Comparison of ENCODE assay signal across 9 mouse cellular contexts in genomic region chr11:35798495-35798820, GRCm38 (mm10). TPM values are rescaled to one million over a fixed set of nuclear protein-coding genes. Genes with fewer than 3 reads are reported as not detected.
DNase-seq lines count a peak whose midpoint lies in the region; ATAC-seq and TF ChIP-seq lines count a peak whose summit lies in the region.
"Had no signal": no experiment of that assay in that cellular context is flagged by ENCODE, and none has a peak within 500 bp of the region (broad histone marks: within the 10 kb centered on the region; RNA-seq: fewer than 3 reads in every experiment).

No protein-coding gene starts in this region.

- WGBS in kidney, embryonic 15.5 days = 4% methylated on average over 23 of the region's 23 CpGs
- 6% methylated on average over 23 of the region's 23 CpGs for WGBS in kidney, adult 2 months

- peak overlapping the region; percentile 71 for H3K4me2 ChIP-seq in kidney, embryonic 15.5 days

- no peaks in the 10 kb centered on the region for H3K9me3 ChIP-seq in kidney, embryonic 15.5 days (replicated peaks)

- DNase-seq in kidney, adult 2 months = no peak
- DNase-seq in cerebellum, postnatal 25 days = peak; percentile 82 to 85
- DNase-seq in left cerebral cortex, postnatal 14 days (ENCODE audit: low spot score in 2 of 2) = peak; percentile 82 to 84
- peak; percentile 62 for DNase-seq in retina, postnatal 7 days (ENCODE audit: low read depth, low spot score)
- DNase-seq in gastrocnemius, postnatal 10 days = no peak
- no peak for DNase-seq in urinary bladder, postnatal 36 days (ENCODE audit: low spot score in 2 of 2)

- intact Hi-C loops in left cerebral cortex, postnatal 14 days (cut with DNase I) = no loop called here

- no peak for ATAC-seq in kidney, embryonic 15.5 days (replicated peaks; ENCODE audit: low FRiP score)
- peak; percentile 28 for ATAC-seq in granulocyte monocyte progenitor cell, adult 5-6 weeks (replicated peaks; ENCODE audit: poor library complexity, severe bottlenecking)

- TF ChIP-seq CTCF in kidney, adult 2 months (conservative IDR thresholded peaks at IDR 0.05; ENCODE audit: insufficient read depth, insufficient read length, low read depth, low read length) = no peak

- H3K27me3 ChIP-seq in kidney, embryonic 15.5 days = peaks cover 56% of the 10 kb centered on the region
- H3K27me3 ChIP-seq in kidney, adult 2 months (replicated peaks; ENCODE audit: control insufficient read depth, insufficient read depth, low read length) = peaks cover 3% of the 10 kb centered on the region; the same call in 1 of the 2 replicates

- peak overlapping the region; percentile 42 for H3K4me3 ChIP-seq in kidney, embryonic 15.5 days (replicated peaks)
- no peak overlapping the region for H3K4me3 ChIP-seq in kidney, adult 2 months (ENCODE audit: insufficient read depth, low read depth, low read length)

- H3K36me3 ChIP-seq in kidney, embryonic 15.5 days = no peaks in the 10 kb centered on the region
- H3K36me3 ChIP-seq in kidney, adult 2 months (ENCODE audit: control insufficient read depth, insufficient read depth, low read length) = no peaks in the 10 kb centered on the region

- H3K9ac ChIP-seq in kidney, embryonic 15.5 days = no peak overlapping the region
- H3K9ac ChIP-seq: liver, embryonic 14.5 days had no signal

- H3K27ac ChIP-seq in kidney, embryonic 15.5 days = no peak overlapping the region
- H3K27ac ChIP-seq in kidney, adult 2 months (ENCODE audit: insufficient read depth, low read depth, low read length) = no peak overlapping the region
- H3K27ac ChIP-seq: liver, embryonic 14.5 days had no signal

- no peak for TF ChIP-seq POLR2A in kidney, adult 2 months (IDR thresholded peaks at IDR 0.05; ENCODE audit: low read depth, low read length)

- peaks cover 14% of the 10 kb centered on the region for H3K4me1 ChIP-seq in kidney, embryonic 15.5 days
- H3K4me1 ChIP-seq in kidney, adult 2 months (ENCODE audit: control insufficient read depth, insufficient read depth, low read length) = no peaks in the 10 kb centered on the region

RNA-seq across cellular contexts. Expression of gene Fbll1, which starts 0.2 kb away (rescaled TPM):
- polyA plus RNA-seq in kidney, embryonic 15.5 days (2015; fragmentation: Nextera tagmentation; extraction: Ambion mirVana) = 0.13 and 0.14 TPM in 2 replicates
- 0.05 TPM in 1 of 2 replicates, not detected in the other for polyA plus RNA-seq in kidney, adult 2 months (2012; rRNA removed)
- total RNA-seq in granulocyte monocyte progenitor cell, adult 5-6 weeks (2014; fragmentation: Nextera tagmentation) = not detected in 2 replicates
- total RNA-seq in granulocyte monocyte progenitor cell, adult 5-6 weeks (2017) = not detected in 2 replicates
- 10 to 100 TPM; 48.7 to 50.3 TPM for total RNA-seq in left cerebral cortex, postnatal 14 days (2021)
- total RNA-seq in gastrocnemius, postnatal 10 days (2021) = under 1 TPM in 1 of 2 experiments, not detected in 1; 0.16 TPM
- polyA plus RNA-seq: liver, embryonic 14.5 days had no signal

RNA-seq across cellular contexts. Expression of gene Pank3, which starts 29.2 kb away (rescaled TPM):
- polyA plus RNA-seq in kidney, embryonic 15.5 days (2015; fragmentation: Nextera tagmentation; extraction: Ambion mirVana) = 14.0 and 14.1 TPM in 2 replicates
- 8.0 and 10.4 TPM in 2 replicates for polyA plus RNA-seq in kidney, adult 2 months (2012; rRNA removed)
- 16.6 and 18.1 TPM in 2 replicates for total RNA-seq in granulocyte monocyte progenitor cell, adult 5-6 weeks (2014; fragmentation: Nextera tagmentation)
- 23.3 and 30.1 TPM in 2 replicates for total RNA-seq in granulocyte monocyte progenitor cell, adult 5-6 weeks (2017)
- total RNA-seq in left cerebral cortex, postnatal 14 days (2021) = 10 to 100 TPM; 50.9 to 51.4 TPM
- 10 to 100 TPM; 21.4 to 23.3 TPM for total RNA-seq in gastrocnemius, postnatal 10 days (2021)

RNA-seq across cellular contexts. Expression of gene Rars, which starts 35.8 kb away (rescaled TPM):
- polyA plus RNA-seq in kidney, embryonic 15.5 days (2015; fragmentation: Nextera tagmentation; extraction: Ambion mirVana) = 93.4 and 95.4 TPM in 2 replicates
- polyA plus RNA-seq in kidney, adult 2 months (2012; rRNA removed) = 14.5 and 19.3 TPM in 2 replicates
- total RNA-seq in granulocyte monocyte progenitor cell, adult 5-6 weeks (2014; fragmentation: Nextera tagmentation) = 111 and 133 TPM in 2 replicates
- 120 and 124 TPM in 2 replicates for total RNA-seq in granulocyte monocyte progenitor cell, adult 5-6 weeks (2017)
- total RNA-seq in left cerebral cortex, postnatal 14 days (2021) = 10 to 100 TPM; 45.4 to 47.9 TPM
- total RNA-seq in gastrocnemius, postnatal 10 days (2021) = 10 to 100 TPM; 54.2 to 59.1 TPM

Comparison
In these comparisons a context has a peak if more than half of its experiments do, and no peak if none do; other contexts are left out.
1. DNase-seq: peak in cerebellum, postnatal 25 days (2 of 2), left cerebral cortex, postnatal 14 days (2 of 2) and retina, postnatal 7 days (single experiment); none in kidney, adult 2 months (single experiment), gastrocnemius, postnatal 10 days (single experiment) and urinary bladder, postnatal 36 days (0 of 2).
2. RNA of gene Fbll1, which starts 0.2 kb away (total RNA-seq): 48.7 to 50.3 TPM in left cerebral cortex, postnatal 14 days; 0.16 TPM in gastrocnemius, postnatal 10 days and not detected in granulocyte monocyte progenitor cell, adult 5-6 weeks; every median in the first group is over 10 times any median in the second.